Mouse (Mus musculus): Measurements from ENCODE around the gene Gstt1. TPM values are rescaled to one million over a fixed set of nuclear protein-coding genes. Genes with fewer than 3 reads are reported as not detected.

Gstt1 gene
- total RNA-seq, 2 experiments from 2014 or later, result 25.6 to 29.3 TPM

DNA sequence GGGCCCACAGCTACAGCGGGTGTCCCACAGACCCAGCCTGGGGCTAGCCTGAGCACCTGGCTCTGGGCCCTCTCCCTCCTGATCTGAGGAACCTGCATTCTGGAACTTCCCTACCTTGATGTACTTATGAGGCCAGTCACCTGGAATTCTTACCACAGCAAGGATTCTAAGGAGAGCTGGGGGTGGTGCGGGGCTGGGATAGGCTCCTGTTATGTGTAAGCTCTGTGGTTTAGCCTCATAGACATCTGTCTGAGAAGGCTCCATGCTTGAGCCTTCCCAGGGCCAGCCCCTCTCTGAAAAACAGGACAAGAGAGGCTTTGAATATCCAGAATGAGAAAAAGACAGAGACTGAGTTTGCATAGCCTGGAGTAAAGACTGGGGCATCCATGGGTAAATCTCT, 24.1 kb upstream of the Gstt1 start, which contains the start of gene Gstt4:
Gene Gstt4, minus strand, starts transcription at position 101 of the 400 bp plus-strand sequence.
- ATAC-seq (replicated peaks; ENCODE audit: low FRiP score, poor library complexity, severe bottlenecking), result no peak

DNA sequence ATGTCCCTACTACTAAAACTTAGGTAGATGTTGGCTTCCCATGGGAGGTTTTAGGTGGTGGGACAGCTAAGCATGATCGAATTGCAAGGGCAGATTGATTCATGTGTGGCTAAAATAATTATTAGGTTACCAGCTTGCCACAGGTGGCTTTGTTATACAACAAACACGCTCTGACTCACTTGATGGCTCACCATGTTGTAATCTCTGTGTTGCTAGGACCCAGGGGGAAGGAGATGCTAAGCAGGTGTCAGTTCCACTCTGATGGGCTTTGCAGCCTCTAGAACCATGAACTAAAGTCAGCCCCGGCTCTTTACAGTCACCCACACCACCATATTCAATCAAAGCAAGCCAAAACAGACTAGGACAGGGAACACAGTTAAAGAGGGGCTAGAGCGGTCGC, 21.5 kb upstream of the Gstt1 start:
- ATAC-seq (replicated peaks; ENCODE audit: low FRiP score, poor library complexity, severe bottlenecking), result no peak

DNA sequence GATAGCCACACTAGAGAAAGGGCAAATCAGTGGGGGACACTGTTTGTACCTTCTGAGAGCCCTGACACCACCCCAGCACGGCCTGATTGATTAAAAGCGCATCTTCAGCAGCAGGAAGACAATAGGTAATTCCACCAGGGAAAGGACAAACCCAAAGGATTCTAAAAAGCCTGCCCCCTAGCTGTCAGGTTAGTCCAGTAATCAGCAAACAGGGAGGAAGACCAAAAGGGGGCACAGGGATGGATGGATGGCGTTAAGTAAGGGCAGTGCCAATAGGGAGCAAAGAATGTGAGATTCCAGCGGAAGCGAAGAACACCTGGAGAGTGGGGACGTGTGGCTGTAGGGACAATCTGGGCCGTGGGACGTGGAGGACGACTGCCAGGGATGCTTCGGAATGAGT, 20.3 kb upstream of the Gstt1 start:
- ATAC-seq (replicated peaks; ENCODE audit: low FRiP score, poor library complexity, severe bottlenecking), result no peak

DNA sequence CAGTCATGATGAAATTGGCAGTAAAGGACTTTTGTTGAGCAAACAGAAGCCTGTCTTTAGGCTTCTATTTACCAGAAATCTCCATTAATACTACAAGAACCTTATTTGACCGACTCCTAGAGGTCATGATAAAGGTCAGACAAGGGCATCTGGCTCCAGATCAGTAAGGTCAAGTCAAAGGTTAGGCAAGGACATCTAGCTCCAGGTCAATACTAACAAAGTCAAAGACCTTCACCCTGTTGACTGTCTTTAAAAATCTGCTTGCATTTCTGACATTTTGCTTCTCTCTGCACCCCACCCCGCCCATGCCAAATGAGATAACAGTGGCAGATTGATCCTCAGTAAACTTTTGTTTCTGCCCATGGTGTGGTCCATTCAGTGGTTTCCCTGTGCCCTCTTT, 5.8 kb upstream of the Gstt1 start:
- no peak for ATAC-seq (replicated peaks; ENCODE audit: low FRiP score, poor library complexity, severe bottlenecking)

DNA sequence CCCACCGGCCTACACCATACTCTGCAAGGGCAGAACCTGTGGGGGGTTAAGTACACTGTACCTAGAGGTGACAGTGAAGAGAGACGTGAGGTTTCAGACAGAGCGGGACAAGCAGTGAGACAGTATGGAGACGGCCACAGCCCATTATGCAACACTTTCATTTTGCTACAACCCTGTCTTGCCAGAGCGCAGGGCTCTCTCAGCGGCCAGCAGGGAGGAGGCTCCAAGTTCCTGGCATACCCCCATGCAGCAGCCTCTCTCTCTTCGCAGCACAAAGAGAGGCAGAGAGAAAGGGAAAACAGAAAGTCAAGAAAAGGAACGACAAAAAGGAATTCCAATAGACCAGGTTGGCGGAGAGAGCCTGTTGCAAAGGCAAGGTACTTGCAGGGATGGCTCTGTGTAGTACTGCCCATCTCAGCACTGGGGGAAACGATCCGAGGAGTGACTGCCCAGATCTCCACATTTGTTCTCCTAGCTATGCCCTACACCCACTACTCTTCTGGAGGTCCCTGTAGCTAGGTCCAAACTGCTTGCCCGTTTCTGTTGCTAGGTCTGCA, 687 bp downstream of the Gstt1 start:
- peak; percentile 67 for ATAC-seq (replicated peaks; ENCODE audit: low FRiP score, poor library complexity, severe bottlenecking)

DNA sequence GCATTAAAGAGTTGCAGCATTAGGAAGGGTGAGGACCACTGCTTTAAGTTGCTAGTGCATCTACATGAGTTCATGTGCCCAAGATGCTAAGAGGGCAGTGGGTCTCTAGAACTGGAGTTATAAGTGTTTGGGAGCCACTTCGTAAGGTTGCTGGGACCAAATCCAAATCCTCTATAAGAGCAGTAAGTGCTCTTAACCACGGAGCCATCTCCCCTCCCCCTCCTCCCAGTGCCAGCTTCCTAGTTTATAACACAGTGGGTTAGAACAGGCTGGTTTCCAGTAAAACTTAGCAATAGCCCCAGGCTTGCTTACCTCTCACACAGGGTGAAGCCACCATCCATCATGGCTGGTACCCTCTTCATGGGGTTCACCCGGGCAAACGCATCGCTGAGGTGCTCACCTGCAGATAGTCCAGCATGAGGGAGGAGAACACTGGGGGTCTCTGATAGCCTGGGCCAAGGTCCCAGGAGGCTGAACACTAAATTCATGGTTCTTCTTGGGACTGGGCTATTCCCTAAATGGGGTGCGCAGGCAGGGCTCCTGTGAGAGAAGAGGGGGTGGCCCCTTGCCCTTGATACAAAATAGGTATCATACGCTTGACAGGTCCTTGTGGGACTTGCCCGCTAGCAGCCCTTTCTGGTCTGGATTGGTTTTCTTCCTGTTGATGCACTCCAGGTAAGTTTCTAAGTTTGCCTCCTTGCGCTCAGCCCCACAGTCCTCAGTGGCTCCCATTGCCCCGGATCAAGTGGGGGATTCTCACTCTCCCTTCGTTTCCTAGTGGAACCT, 1.5 kb downstream of the Gstt1 start:
- no peak for ATAC-seq (replicated peaks; ENCODE audit: low FRiP score, poor library complexity, severe bottlenecking)

DNA sequence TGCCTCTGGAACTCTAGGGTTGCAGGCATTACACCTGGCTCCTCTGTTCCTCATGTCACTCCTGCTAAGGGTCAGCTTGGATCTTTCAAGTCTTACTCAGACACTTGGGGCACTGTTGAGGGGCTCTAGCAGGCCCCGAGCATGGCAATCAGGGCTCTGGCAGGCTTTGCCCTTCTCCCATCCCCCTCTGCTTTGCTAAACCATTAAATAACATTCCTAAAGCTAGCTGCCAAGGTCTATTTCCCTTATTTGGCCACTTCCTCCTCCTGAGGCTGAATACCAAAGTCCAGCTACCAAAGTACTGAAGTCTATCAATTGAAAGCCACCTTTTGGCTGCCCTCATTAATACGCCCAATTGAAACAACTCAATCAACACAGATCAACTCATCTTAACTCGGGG, 3.5 kb downstream of the Gstt1 start:
- no peak for ATAC-seq (replicated peaks; ENCODE audit: low FRiP score, poor library complexity, severe bottlenecking)

DNA sequence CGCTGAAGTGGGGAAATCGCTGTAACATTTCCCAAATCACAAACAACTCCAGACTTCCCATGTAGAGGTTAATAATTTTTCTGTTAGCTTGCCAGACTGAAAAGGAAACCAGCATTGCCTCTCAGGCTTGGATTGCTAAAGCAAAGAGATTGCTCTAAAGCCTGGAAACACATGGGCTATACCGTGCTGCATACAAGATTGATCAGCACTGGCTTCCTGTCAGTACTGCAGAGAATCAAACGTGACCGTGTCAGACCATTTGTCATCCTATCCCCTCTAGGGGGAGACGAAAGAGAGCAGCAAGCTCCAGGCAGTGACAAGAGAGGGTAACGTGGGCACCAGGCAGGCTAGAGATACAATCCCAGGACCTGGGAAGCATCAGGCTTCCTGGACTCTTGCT, 7.6 kb downstream of the Gstt1 start:
- ATAC-seq (replicated peaks; ENCODE audit: low FRiP score, poor library complexity, severe bottlenecking), result no peak

DNA sequence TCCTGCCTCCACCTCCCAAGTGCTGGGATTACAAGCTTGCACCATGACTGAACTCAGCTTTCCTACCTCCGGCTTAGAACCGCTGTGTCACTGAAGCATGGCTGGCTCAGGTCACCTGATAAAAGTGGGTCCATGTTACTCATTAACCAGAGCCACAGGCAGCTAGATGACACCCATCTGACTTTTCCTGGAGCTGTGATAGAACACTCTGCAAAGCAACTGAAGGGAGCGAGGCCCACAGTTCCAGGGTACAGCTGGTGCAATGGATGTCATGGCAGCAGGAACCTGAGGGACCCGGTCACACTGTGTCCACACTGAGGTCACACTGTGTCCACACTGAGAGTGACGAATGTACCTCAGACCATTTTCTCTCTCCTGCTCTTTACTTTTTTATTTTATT, 8.5 kb downstream of the Gstt1 start:
- no peak for ATAC-seq (replicated peaks; ENCODE audit: low FRiP score, poor library complexity, severe bottlenecking)

DNA sequence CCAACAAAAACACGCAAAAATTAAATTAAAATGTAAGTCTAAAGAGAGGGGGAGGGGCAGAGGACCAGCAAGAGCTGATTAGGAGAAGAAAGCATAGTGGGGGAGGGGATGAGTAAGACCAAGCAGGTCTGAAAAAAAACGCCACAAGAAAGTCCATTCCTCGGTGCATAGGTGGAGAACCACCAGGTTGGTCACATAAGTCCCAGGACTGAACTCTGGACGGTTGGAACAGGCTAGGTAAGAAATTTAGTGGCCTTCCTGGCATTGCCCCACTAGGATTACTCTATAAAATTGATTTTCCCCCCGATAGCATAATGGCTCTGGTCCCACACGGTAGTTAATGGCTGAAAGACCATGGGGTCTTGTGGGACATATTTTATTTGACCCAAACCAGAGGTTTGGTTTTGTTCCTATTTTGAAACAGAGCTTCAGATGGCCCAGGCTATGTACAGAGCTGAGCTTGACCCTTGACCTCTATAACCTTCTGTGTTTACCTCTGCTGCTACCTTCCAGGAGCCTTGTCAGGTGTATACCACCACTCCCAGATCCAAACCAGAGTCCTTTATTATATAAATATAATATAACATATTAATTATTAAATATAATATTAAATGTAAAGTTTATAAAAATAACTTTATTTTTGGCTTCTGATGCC, 9.2 kb downstream of the Gstt1 start:
- ATAC-seq (replicated peaks; ENCODE audit: low FRiP score, poor library complexity, severe bottlenecking), result no peak

DNA sequence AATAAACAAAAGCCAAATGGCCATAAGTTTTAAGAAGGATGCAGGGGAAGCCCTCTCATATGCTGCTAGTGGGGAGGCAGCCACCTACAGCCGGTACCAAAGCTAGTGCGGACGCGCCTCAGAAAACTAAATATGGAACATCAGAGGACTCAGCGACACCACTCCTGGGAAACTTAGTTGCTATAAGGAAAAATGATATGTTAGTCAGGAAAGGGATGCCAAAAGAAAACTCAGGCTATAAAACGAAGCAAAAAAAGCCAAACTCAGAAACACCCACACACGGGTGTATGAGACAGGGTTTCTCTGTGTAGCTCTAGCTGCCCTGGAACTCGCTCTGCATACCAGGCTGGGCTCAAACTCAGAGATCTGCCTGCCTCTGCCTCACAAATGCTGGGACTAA, 10.1 kb downstream of the Gstt1 start:
- no peak for ATAC-seq (replicated peaks; ENCODE audit: low FRiP score, poor library complexity, severe bottlenecking)

DNA sequence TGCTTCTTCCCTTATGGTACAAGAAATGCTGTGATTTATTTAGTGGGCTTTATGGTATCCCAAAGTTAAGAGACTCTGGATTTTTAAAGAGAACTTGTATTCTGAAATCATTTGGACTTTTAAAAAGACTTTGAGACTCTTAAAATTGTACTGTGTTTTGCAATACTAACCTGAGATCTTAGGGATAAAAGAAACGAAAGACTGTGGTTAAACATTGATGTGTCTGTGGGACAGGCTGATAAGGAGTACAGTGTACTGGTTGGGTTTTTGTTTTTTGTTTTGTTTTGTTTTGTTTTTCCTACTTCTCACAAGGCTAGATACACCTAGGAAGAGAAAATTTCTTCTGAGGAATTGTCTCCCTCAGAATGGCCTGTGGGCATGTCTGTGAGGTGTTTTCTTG, 12.9 kb downstream of the Gstt1 start:
- no peak for ATAC-seq (replicated peaks; ENCODE audit: low FRiP score, poor library complexity, severe bottlenecking)

DNA sequence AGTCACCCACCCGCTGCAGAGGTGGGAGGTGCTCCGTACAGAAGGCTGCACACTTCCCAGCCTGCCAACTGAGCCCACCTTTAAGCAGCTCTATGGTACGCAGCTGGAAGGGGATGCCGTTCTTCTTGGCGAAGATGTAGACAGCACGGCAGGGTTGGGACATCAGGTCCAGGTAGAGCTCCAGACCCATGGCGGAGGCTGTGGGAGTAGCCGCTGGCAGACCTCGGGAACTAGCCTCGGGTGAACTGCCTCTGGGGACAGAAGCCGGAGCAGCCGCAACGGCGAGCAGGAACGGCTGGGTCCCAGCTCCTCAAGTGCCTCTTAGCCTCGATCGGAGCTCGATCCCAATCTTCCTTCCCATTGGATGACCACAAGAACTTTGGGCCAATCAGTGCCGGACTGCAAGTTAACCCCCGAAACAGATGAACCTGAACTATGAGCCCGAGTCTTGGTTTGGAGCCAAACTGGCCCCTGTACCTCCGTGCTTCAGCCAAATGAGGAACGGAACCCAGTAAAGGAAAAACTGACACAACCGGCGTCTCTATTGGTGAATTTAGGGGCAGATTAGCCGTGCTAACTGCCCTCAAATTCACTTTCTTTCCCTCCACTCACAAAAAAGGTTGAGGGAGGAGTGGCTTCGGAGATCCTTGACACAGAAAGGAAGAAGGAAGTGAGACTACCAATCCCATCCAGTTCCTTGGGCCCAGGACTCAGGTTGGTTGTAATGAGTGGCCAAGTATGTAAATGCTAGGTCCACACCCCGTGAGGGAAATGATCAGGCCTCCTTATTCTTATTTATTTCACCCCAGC, 17.4 kb downstream of the Gstt1 start, which contains the start of the genes Gm20441 and Gstt3:
Gene Gm20441, minus strand, starts transcription at position 186 of the 810 bp plus-strand sequence.
Gene Gstt3, minus strand, starts transcription at position 646 of the 810 bp plus-strand sequence.
- peak; percentile 26; the same call in 1 of the 2 replicates for ATAC-seq (replicated peaks; ENCODE audit: low FRiP score, poor library complexity, severe bottlenecking)

DNA sequence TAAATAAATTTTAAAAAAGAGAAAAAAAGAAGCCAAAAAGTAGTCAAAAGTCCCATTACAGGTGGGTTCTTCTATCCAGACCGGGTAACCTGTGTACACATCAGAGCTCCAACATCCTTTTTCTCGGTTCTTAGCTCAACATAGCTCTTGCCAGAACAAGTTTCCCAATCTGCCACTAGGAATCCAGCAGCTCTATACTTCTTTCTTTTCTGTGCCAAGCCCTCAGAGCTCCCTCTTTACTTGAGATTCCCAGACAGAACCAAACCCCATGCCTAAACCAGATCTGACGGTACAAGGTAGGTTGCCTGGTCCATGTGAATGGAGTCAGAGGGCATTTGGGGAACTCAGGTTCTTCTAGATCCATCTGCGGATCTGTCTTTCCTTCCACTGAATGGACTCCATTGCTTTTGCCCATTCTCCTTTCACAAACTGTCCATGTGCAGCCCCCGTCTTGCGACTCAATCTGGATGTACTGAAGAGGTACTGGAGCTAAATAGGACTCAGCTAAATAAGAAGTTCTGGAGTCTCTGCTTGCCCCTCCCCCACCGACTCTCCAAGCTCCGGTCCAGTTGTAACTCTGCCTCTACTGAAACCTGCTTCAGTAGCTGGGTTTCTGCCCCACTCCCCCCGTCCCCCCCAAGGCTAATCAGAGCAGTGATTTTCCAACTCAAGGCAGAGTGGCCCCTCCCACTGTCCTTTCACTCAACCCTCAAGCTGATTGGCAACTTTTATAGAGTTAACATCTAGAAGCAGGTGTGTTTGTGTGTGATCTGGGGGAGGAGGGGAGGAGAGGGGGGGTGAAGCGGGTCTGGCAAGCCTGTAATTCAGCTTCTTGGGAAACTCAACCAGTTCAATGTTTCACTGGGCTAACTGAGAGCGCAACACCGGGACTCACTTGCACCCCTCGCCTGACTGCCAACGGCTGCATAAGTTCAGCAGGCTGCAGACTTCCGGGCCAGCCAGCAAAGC, 18.9 kb downstream of the Gstt1 start:
- no peak for ATAC-seq (replicated peaks; ENCODE audit: low FRiP score, poor library complexity, severe bottlenecking)

DNA sequence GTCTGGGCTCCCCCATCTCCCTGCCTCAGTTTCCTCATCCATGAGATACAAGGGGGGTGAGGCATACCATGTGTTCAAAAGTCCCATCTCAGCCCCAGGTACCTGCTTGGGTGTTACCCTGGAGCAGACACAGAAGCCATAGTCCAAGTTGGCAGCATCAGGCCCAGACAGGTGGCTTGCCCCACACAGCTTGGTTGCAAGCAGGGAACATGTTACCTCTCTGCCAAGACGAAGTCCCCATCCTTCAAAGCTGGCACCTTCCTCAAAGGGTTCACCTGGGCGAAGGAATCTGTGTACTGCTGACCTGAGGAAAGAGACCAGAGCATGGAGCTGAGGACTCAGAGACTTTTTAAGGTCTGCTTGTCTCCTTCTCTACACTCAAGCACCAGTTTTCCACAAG, 20.5 kb downstream of the Gstt1 start:
- ATAC-seq (replicated peaks; ENCODE audit: low FRiP score, poor library complexity, severe bottlenecking), result no peak

DNA sequence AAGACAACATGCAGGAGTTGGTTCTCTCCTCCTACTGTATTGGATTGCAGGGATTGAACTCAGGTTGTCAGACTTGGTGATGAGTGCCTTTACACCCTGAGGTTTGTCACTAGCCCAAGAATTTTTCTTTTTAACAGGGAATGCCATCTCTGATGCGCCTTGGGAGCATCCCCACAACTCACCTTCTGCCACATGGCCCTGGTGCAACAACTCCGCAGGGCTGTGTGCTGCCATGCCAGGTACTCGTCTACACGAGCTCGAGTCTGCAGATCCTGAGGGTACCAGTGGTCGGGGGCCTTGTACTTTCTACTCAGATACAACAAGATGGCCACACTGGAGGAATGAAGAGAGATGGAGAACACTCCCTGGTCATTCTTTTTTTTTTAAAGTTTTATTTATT, 21.8 kb downstream of the Gstt1 start:
- ATAC-seq (replicated peaks; ENCODE audit: low FRiP score, poor library complexity, severe bottlenecking), result no peak

DNA sequence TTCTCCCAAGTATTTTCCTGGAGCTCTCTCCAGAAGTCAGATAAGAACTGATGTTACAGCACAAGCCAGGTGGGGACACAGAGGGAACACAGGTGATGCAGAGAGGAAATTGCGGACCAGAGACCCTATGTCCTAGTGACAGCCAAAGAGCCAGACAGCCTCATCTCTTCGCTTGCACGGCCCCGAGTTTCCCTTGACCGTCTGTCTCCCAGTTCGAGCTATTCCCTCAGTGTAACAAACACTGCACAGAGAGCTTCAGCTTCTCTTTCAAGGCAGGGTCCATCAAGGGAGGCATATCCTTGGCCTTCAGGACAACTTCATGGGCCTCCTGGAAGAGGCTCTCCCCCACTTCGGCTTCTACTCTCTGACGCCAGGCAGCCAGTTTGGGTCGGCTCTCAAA, 23.8 kb downstream of the Gstt1 start:
- no peak for ATAC-seq (replicated peaks; ENCODE audit: low FRiP score, poor library complexity, severe bottlenecking)

DNA sequence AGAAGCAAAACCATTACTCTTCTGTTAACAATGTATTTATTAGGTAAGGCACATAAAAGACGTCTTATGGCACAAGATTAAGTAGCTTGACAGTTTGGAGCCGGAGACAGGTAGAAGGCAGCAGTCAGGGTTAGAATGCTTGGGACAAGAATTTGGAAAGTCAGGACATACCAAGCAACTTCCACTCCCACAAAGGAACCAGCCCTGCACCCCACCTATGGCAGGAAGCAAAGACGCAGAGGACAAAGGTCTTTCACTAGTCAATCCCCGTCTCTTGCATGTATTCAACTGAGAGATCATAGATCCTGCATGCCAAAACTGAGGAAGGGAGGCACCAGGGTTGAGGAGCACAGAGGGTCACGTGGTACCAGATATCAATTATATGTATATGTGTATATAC, 24.3 kb downstream of the Gstt1 start:
- no peak for ATAC-seq (replicated peaks; ENCODE audit: low FRiP score, poor library complexity, severe bottlenecking)
